Mouse (Mus musculus): ENCODE data around the gene Atxn7.
"Not testable (repeated sequence)": the region's sequence is repeated elsewhere in the genome, so short reads cannot be mapped to it uniquely, and the experiment has no call there.

Atxn7 gene

GRCm38 (mm10) chr14:13961401-13962112 is at the start of gene Atxn7, which contains the start of gene Thoc7:
Gene Atxn7 (plus strand): TSS chr14:13961440.
Gene Thoc7 (minus strand): TSS chr14:13961852.
- no peak for DNase-seq (ENCODE audit: low read depth)

- DNase-seq (ENCODE audit: low read depth) = no peak
Measured at GRCm38 (mm10) chr14:13914387-13915082, 46.7 kb upstream of the Atxn7 start, which contains the start of gene Gm281. Gene Gm281 (minus strand): TSS chr14:13914478.

DNA sequence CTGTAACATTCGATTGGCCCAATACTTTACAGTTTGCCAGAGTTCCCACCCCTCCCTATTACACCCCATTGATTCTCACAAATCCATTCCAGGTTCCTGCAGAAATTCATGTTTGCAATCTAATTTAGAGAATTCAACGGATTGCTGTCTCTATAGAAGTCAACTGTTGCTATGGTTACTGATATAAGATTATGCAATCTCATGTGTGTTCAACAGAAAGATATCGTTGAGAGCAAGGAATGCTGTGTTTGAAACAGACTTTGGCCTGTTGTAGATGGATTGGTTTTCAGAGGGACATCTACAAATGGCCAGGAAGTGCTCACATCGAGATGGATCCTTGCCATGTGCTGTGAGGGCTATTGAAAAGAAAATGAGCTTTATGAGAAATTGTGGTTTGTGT is 46.0 kb upstream of the Atxn7 start:
- DNase-seq (ENCODE audit: low read depth) = no peak

DNA sequence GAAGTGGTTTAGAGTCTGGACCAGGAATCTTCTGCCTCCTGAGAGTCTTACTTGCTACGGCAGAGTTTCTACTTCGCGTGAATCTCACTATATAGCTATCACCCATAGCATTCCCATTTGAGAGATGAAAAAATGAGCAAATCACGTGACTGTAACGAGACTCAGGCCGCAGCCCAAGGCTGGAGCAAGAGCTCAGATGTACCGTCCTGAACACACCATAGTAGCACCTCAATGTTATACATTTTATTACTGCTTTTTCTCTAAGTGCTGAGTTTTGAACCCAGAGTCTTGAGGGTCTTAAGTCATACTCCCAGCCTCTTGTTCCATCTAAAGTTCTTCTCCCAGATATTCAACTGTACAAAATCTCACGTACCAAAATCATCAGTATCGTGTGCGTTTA is 44.0 kb upstream of the Atxn7 start:
- DNase-seq (ENCODE audit: low read depth) = no peak

DNA sequence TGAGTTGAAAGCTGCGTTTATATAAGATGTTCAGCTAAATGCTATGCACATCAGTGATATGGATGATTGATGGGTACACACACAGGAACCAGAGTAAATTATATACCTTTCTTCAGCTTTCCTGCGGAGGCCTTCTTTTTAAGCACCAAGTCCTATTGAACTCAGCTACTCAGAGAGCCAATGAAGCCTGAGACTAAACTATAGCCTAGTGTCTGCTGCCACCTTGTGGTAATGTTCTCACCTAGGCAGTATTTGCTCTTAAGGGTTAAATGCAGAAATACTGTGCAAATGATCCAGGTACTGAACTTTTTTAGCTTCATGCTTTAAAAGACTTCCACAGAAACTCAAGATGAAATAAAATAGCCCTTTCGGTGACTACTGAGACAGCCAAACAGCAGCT is 43.6 kb upstream of the Atxn7 start:
- peak; percentile 38 for DNase-seq (ENCODE audit: low read depth)

DNA sequence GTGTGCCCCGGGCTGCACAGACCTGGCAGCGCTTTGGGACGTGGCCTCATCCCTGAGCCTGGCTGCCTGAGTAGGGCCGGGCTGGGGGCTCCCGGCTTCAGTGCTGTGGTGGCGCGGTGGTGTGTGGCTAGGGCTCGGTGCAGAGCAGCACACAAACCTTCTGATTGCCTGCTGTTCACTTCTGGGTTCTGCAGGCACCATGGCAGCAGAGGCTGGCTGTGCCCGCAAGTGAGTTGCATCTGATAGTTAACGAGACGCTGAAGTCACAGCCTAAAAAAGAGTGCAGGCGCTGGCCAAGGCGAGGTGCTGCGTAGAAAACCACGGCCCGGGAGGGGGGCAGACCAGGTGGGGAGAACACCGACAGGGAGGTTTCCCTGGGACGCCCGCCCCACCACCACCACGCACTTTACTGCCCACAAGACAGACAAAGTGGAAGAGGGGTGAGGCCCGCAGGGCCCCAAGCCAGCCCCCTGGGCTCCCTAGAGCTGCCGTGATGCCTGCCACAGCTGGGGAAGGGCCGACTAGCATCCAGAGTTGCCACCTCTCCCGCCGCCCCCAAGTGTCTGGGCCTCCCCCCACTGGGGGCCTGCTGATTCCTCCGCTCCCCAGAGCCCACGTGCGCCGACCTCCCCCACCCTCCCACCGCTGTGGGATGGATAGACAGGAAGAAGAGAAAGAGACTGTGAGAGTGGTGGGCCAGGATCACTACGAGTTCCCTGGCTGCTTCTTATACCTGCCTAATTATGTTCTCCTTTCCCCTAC is 27.8 kb upstream of the Atxn7 start:
- DNase-seq (ENCODE audit: low read depth) = no peak

DNA sequence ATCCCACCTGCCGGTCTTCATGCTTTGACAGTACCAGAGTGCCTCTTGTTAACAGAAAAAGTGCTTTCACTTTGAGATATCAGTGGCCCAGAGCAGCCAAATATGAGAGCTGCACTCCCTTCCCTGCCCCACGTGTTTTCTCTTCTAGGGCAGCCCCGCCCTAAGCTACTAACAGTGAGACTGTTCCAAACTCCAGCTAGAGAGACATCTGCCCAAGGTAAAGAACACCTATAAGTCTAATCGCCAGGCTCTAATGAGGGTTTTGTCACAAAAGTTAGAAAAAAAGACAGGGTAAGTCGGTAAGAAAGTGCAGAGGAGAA is 27.2 kb upstream of the Atxn7 start:
- no peak for DNase-seq (ENCODE audit: low read depth)

- DNase-seq (ENCODE audit: low read depth) = no peak
Measured at GRCm38 (mm10) chr14:13944686-13945085, 16.6 kb upstream of the Atxn7 start.

DNA sequence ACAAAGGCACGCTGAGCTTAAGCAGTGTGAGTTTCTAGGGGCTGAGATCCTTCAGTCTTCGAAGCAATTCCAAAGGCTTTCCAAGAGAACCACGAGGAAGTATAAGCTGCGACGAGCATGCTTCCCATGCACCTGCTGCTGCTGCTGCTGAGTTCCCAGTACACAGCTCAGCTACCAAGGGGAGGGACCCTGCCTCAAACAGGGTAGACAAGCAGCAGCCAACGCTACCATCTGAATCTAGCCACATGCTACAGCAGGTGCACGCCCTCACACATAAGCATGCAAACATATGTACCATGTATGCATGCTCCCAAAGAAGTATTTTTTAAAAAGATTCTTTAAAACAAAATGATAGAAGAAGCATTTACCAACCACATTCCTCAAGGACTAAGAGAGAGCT is 12.9 kb upstream of the Atxn7 start:
- no peak for DNase-seq (ENCODE audit: low read depth)

DNA sequence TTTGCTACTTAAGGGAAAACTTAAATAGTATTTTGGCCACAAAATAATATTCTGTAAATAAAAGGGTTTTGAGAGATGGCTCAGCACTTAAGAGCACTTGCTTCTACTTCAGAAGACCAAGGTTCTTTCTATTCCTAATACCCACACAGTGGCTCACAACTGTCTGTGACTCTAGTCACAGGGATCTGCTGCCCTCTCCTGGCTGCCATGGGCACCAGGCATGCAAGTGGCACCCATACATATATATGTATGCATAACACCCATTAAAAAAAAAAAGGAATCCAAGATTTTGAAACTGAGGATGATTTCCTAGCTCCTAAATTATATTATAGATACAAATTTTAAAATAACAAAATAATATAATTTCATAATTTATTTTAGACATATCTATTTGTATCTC is 10.8 kb upstream of the Atxn7 start:
- no peak for DNase-seq (ENCODE audit: low read depth)

GRCm38 (mm10) chr14:13952151-13952550 is 9.1 kb upstream of the Atxn7 start:
- not testable (repeated sequence) for DNase-seq (ENCODE audit: low read depth)

DNA sequence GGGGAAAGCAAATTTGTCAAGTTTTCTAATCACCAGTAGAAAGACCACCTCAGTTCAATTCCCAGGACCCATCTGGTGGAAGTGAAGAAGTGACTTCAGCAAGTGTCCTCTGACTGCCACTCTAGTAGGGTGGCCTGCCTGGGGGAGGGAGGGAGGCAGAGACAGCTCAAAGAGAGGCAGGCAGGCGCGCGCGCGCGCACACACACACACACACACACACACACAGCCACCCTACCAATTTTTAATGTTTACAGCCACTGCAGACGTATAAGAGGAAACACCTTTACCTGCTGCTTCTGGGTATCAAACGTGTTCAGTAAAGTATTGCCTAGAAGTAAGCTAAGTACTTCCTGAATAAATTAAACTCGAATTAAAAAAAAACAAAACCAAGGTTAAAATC is 1.2 kb upstream of the Atxn7 start:
- no peak for DNase-seq (ENCODE audit: low read depth)

DNA sequence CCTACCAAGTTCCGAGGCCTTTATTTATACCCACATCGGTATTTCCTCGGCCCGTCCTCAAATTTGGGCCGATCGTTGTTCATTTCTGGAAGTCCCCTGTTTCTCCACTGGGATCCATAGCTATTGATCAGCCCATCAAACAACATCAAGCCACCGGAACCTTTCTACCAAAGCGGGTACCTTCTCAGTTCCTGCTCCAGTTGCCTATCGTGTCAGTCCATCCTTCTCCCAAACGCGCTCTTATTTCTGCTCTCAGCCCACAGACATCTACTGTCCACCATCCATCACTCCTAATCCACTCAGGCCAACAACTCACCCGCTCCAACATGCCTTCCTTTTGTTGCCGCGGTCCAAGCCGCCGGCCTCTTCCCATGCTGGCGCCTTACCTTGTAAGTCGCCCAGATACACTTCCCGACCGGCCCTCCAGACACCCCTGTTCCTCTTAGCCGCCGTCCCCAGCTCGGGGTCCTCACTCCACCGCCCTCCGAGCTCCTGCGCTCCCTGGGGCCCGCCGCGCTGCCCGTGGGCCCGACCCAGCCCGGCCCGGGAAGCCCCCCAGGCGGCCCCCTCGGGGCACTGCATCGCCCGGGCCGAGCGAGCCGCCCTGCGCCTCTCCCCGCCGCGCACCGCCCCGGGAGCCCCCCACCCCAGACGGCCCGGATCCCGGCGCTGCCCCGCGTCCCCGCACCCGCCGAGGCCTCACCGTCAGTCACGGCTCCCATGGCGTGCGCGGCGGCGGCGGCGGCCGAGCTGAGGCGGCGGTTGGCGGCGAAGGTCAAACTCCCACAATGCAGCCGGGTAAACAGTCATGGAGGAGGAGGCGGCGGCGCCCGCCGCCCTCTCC is 536 bp upstream of the Atxn7 start:
- DNase-seq (ENCODE audit: low read depth) = no peak

GRCm38 (mm10) chr14:13962476-13962875 is 1.2 kb downstream of the Atxn7 start:
- DNase-seq (ENCODE audit: low read depth) = no peak

DNA sequence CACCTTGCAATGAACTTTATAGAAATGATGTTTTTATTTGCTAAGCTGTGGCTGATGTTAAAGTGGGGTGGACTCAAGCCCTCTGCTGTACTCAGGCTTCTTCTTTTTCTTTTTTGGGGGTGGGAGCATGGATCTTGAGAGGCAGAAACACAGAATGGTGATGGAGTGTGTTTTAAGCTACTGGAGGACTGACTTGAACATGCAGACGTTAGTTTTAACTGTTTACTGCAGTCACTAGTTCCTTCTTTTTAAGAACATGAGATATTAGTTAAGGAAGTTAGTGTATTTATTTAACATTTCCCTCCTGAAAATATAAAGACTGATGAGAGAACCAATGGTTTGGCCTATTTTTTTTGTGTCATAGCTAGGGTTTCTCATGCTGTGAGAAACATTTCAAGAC is 2.3 kb downstream of the Atxn7 start:
- no peak for DNase-seq (ENCODE audit: low read depth)

DNA sequence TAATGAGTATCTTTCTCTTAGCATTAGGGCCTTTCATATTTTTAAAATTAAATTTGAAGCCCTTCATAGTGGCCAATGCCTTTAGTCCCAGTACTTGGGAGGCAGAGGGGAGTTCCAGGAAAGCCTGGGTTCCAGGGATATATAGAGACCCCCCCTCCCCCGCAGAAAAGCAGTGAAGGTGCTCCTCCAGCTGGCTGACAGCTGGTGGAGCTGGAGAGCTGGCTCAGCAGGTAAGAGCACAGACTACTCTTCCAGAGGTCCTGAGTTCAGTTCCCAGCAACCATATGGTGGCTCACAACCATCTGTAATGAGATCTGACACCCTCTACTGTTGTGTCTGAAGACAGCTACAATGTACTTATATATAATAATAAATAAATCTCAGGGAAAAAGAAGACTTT is 6.4 kb downstream of the Atxn7 start:
- DNase-seq (ENCODE audit: low read depth) = no peak

- no peak for DNase-seq (ENCODE audit: low read depth)
Measured at GRCm38 (mm10) chr14:13968476-13968875, 7.2 kb downstream of the Atxn7 start.

DNA sequence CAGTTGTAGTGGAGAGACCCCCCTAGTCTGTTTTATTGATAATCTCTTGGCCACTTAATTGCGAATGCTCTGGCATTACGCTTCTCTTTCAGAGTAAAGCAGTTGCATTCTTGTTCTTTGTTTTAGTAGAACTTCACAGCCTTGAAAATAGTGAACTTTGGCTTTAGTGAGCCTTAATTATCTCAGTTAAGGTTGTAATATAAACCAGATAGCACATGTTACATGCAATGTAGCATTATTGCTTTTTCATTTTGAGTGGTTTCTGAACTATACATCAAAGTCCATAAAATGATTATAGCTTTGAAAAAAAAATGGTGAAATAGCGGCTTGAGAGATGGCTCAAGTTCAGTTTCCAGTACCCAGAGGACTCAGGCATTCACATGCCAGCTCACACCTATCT is 9.3 kb downstream of the Atxn7 start:
- no peak for DNase-seq (ENCODE audit: low read depth)

- DNase-seq (ENCODE audit: low read depth) = no peak
Measured at GRCm38 (mm10) chr14:13971644-13972234, 10.5 kb downstream of the Atxn7 start.

- no peak for DNase-seq (ENCODE audit: low read depth)
Measured at GRCm38 (mm10) chr14:13977498-13977897, 16.3 kb downstream of the Atxn7 start.

DNA sequence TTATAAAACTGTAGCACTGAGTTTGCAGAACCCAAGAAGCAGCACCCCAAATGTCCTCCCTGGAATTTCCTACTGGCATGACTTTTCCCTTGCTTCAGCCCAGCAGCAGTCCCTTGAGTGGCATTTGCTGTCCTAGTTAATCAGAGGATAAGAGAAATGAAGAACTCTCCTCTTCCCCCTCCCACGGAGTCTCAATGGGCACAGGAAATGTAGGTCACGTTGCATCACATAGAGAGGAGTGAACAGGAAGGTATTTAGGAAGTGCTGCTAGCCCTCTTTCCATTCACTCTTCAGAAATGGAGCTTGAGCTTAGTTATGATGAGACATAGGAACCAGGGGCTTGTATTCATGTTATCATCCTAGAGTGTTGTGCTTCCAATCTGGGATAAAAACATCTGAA is 20.0 kb downstream of the Atxn7 start:
- no peak for DNase-seq (ENCODE audit: low read depth)

DNA sequence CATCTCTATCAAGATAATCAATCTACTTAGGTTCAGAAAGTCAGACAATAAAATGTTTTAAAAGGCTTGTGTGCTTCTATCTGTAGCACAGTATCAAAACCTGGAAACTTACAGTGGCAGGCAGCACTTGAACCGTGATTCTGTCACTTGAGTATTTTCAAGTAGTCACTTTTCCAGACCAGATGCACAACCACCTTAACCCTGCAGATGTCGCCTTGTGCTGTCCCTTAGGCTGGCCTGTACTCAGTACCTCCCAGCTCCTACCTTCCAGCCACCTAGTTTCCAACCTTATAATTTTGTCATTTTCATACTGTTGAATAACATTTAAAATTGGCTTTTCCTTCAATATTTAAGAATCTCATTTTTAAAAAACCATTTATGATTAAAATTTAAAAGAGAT is 20.9 kb downstream of the Atxn7 start:
- DNase-seq (ENCODE audit: low read depth) = no peak
